Mouse (Mus musculus): ENCODE results near the gene Gm11639.

DNA sequence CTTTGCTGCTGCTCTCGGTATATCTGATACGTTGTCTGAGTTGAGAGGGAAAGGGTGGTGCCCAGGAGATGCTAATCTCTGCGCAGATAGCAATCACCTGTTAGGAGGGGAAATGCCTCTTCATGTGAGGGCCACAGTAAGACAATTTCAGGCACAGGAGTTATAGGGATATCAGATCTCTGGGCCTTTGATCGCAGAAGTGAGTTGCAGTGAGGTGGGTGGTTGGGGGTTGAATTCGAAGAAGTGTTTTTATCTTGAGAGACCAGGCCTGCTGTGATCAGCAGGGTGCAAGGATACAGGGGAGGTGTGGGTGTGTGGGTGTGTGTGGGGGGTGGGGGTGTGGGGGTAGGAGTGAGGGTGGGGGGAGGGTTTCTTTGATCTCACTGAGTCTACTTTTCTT lies 24.4 kb upstream of the Gm11639 start:
- no peak for TF ChIP-seq POLR2A (IDR thresholded peaks at IDR 0.05; ENCODE audit: low read depth, low read length)
- no peak for TF ChIP-seq CTCF (IDR thresholded peaks at IDR 0.05; ENCODE audit: extremely low read depth, insufficient read length, insufficient replicate concordance, low read depth, low read length)
